Mouse (Mus musculus) thymus, postnatal 14 days (tissue): ENCODE results near the gene Adamtsl3.

ENCODE experiments used
- DNase-seq: peaks from one replicate; pipeline ENCODE4 v3.0.0; 2021

Adamtsl3 gene

GRCm38 (mm10) chr7:82335211-82336121, at the start of gene Adamtsl3:
Gene Adamtsl3 (plus strand): TSS chr7:82335694.
- DNase-seq, result no peak

- DNase-seq, result peak; percentile 11
Observed at GRCm38 (mm10) chr7:82287242-82287641, 48.3 kb upstream of the Adamtsl3 start.

GRCm38 (mm10) chr7:82293441-82293840, 42.1 kb upstream of the Adamtsl3 start:
- DNase-seq, result no peak

GRCm38 (mm10) chr7:82294083-82294482, 41.4 kb upstream of the Adamtsl3 start:
- no peak for DNase-seq

GRCm38 (mm10) chr7:82294611-82295010, 40.9 kb upstream of the Adamtsl3 start:
- DNase-seq, result no peak

GRCm38 (mm10) chr7:82308398-82308797, 27.1 kb upstream of the Adamtsl3 start:
- no peak for DNase-seq

- DNase-seq, result no peak
Observed at GRCm38 (mm10) chr7:82318515-82318914, 17.0 kb upstream of the Adamtsl3 start.

- no peak for DNase-seq
Observed at GRCm38 (mm10) chr7:82326616-82327015, 8.9 kb upstream of the Adamtsl3 start.

GRCm38 (mm10) chr7:82327201-82327600, 8.3 kb upstream of the Adamtsl3 start:
- DNase-seq, result no peak

GRCm38 (mm10) chr7:82327881-82328280, 7.6 kb upstream of the Adamtsl3 start:
- no peak for DNase-seq

GRCm38 (mm10) chr7:82329831-82330230, 5.7 kb upstream of the Adamtsl3 start:
- no peak for DNase-seq

- DNase-seq, result no peak
Observed at GRCm38 (mm10) chr7:82330860-82331259, 4.6 kb upstream of the Adamtsl3 start.

- no peak for DNase-seq
Observed at GRCm38 (mm10) chr7:82334000-82334399, 1.5 kb upstream of the Adamtsl3 start.

GRCm38 (mm10) chr7:82336132-82336531, 638 bp downstream of the Adamtsl3 start:
- DNase-seq, result no peak

- DNase-seq, result no peak
Observed at GRCm38 (mm10) chr7:82338121-82338520, 2.6 kb downstream of the Adamtsl3 start.

GRCm38 (mm10) chr7:82338532-82338931, 3.0 kb downstream of the Adamtsl3 start:
- DNase-seq, result no peak

- DNase-seq, result peak; percentile 13
Observed at GRCm38 (mm10) chr7:82339214-82339613, 3.7 kb downstream of the Adamtsl3 start.

GRCm38 (mm10) chr7:82341476-82341875, 6.0 kb downstream of the Adamtsl3 start:
- DNase-seq, result no peak

GRCm38 (mm10) chr7:82346706-82347105, 11.2 kb downstream of the Adamtsl3 start:
- DNase-seq, result no peak

- no peak for DNase-seq
Observed at GRCm38 (mm10) chr7:82349796-82350195, 14.3 kb downstream of the Adamtsl3 start.

- DNase-seq, result no peak
Observed at GRCm38 (mm10) chr7:82350421-82350820, 14.9 kb downstream of the Adamtsl3 start.

- no peak for DNase-seq
Observed at GRCm38 (mm10) chr7:82359146-82359545, 23.7 kb downstream of the Adamtsl3 start.

- no peak for DNase-seq
Observed at GRCm38 (mm10) chr7:82359674-82360073, 24.2 kb downstream of the Adamtsl3 start.

GRCm38 (mm10) chr7:82360186-82360585, 24.7 kb downstream of the Adamtsl3 start:
- no peak for DNase-seq

GRCm38 (mm10) chr7:82361127-82361526, 25.6 kb downstream of the Adamtsl3 start:
- peak; percentile 37 for DNase-seq
